Mouse (Mus musculus): ENCODE results near the gene Gsk3b.
"Not testable (repeated sequence)": the region's sequence is repeated elsewhere in the genome, so short reads cannot be mapped to it uniquely, and the experiment has no call there.

Gene Gsk3b

DNA sequence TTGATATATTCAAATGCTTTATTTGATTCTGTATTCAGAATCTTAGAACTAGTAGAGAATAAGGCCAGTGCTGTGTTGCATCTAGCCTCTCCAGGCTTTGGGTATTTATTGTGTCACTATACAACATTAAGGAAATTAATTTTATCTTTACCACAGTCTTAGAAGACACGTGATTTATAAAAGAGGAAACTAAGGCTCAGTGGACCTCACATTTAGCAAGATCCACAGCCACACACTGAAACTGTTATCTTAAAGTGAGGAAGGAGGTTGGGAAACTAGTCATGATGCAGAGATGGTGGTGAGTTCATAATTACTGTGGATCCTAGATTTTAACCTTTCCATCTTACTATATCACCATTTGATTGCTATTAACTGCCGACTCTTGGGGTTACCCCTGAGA is 16.7 kb downstream of the Gsk3b start:
- DNase-seq: no peak

- DNase-seq: no peak
Measured at GRCm38 (mm10) chr16:38106542-38106941, 17.7 kb downstream of the Gsk3b start.

- DNase-seq: no peak
Measured at GRCm38 (mm10) chr16:38110001-38110400, 21.2 kb downstream of the Gsk3b start.

GRCm38 (mm10) chr16:38110575-38110974 is 21.8 kb downstream of the Gsk3b start:
- no peak for DNase-seq

DNA sequence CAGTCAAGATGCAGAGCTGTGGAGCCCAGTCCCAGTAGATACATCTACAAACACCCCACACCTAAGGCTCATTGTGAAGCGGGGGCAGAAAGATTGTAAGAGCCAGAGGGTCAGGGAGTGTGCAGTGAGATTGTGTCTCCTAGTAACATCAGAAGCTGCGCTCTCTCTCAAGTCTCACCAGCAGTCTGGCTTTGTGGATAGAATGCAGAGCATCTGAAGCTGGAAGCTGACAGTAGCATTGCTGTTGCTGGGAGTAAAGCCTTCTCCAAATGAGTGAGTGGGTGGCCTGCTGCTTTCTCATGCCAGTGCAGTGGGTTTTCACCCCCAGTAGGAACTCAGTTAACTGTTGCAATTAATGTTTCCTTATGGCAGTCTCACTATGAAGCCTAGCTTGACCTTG is 25.3 kb downstream of the Gsk3b start:
- no peak for DNase-seq

GRCm38 (mm10) chr16:38117909-38118308 is 29.1 kb downstream of the Gsk3b start:
- DNase-seq: not testable (repeated sequence)

GRCm38 (mm10) chr16:38118723-38119122 is 29.9 kb downstream of the Gsk3b start:
- DNase-seq: no peak

DNA sequence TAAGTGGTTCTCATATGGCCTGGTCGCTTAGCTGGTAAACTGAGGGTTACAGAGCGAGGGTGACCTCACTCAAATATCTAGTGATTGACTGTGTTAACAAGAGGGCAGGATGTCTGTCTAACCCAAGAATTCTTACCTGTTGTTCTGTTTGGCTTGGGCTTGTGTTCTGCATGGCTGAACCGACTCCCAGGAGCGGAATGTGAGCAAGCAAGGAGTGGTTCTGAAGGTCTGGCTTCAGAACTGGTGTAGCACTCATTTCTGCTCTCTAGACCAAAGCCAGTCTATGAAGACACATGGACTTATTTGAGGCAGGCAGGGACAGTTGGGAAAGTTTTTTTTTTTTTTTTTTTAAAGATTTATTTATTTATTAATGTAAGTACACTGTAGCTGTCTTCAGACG is 30.5 kb downstream of the Gsk3b start:
- no peak for DNase-seq

DNA sequence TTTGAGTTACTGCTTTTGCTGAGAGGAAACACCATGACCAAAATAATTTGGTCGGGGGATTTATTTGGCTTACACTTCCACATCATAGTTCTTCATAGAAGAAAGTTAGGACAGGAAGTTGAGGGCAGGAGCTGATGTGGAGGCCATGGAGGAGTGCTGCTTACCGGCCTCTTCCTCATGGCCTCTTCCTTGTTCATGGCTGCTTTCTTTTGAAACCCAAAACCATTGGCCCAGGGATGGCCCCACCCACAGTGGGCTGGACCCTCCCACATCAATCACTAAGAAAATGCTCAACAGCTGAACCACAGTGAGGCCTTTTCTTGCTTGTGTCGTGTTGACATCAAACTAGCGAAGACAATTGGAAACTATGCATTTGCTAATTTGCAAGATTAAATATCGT is 40.4 kb downstream of the Gsk3b start:
- DNase-seq: no peak

DNA sequence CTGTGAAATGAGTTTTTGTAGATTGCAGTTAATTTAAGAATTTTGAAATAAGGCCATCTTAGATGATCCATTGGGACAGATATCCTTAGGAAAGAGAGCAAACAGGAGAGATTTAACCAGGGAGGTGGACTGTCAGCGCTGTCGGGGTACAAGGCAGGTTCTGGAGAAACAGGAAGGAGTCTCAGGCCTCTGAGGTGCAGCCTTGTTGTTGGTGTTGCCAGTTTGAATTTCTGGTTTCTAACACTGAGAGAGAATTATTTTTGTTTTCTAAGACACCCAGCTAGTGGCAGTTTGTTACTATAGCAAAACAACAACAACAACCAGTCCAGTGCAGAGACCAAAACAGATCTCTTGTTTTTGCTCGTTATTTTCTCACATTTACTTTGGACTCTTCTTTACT is 42.2 kb downstream of the Gsk3b start:
- DNase-seq: no peak

GRCm38 (mm10) chr16:38131756-38132155 is 43.0 kb downstream of the Gsk3b start:
- DNase-seq: no peak

GRCm38 (mm10) chr16:38132210-38132609 is 43.4 kb downstream of the Gsk3b start:
- DNase-seq: no peak

- no peak for DNase-seq
Measured at GRCm38 (mm10) chr16:38137296-38137695, 48.5 kb downstream of the Gsk3b start.

GRCm38 (mm10) chr16:38144898-38145297 is 56.1 kb downstream of the Gsk3b start:
- no peak for DNase-seq

DNA sequence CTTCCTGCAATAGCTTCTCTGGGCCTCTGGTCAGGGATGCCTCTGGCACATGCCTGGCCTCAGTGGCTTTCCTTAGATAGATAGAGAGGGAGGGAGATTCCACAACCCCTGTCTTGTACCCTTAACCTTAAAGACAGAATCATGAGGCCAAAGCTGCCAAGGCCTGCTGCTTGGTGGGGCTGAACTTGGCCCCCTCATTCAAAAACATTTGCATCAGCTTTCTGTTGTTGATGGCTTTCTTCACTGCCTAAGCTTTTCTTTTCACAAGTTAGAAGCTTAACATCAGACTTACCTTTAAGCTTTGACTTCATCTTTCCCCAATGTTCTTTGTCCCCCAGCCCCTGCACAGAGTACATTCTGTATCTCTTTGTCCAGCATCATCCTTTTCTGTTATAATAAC is 61.8 kb downstream of the Gsk3b start:
- no peak for DNase-seq

DNA sequence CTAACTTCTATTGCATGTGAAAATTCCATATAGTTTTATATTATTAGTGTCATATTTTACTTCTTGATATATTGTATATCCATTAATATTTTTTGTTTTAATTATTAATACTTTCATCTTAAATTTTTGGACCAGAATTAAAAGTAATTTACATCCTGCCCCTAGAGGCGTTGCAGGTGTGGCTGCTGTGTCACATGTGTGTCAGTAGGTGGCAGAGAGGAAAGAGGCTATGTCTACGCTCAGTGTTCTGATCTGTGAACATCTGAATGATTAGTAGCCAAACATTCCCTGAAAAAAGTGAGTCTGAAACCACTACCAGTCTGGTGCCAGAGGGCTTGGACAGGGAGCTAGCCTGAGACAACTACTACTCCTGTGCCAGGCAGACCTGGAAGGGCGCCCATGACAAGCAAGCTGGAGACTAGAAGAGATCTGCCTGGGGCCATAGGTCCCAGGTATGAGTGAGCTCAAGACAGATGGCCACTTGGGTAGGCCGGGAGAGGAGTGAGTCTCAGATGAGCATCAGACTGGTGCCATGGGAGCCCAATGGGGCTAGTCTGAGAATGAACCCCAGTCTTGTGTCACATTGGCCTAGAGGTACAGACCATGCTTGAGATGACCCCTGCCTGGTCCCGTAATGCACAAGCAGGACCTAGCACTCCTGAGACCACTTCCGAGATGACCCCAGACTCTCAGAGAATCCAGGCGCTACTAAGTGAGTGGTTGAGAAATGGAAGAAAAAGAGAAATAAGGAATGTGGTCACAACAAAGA is 69.2 kb downstream of the Gsk3b start:
- DNase-seq: no peak

- DNase-seq: no peak
Measured at GRCm38 (mm10) chr16:38162019-38162418, 73.2 kb downstream of the Gsk3b start.

DNA sequence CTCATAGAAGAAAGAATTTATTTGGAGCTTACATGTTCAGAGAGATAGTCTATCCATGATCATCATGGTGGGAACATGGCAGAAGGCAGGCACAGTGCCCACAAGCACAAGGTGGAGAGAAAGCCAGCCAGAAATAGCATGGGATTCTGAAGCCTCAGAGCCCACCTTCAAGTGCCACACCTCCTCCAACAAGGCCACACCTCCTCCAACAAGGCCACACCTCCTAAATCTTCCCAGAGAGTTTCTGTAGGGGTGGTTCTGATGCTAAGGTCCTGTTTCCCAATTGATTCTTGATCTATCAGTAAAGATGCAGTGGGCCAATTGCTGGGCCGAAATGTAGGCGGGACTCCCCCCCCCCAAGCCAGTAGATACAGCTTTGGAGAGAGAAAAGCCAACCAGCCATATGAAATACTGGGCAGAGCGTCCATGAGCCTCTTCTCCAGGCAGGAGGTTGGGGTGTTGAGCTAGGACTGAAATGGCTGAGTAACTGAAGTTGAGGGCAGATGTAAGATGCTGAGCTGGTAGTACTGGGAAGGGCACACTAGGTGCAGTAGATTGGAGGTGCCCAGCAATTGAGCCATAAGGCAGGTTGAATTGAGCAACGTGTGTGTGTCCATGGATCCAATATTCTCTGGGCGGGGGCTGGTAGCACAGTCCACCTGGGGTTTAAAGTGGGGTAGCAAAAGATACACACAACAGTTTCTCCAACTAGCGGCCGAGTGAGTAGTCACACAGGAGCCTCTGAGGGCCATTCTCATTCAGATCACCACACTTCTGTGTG is 76.2 kb downstream of the Gsk3b start:
- DNase-seq: no peak

- no peak for DNase-seq
Measured at GRCm38 (mm10) chr16:38168971-38169370, 80.2 kb downstream of the Gsk3b start.

- no peak for DNase-seq
Measured at GRCm38 (mm10) chr16:38179150-38179549, 90.3 kb downstream of the Gsk3b start.

GRCm38 (mm10) chr16:38181421-38181820 is 92.6 kb downstream of the Gsk3b start:
- DNase-seq: no peak

DNA sequence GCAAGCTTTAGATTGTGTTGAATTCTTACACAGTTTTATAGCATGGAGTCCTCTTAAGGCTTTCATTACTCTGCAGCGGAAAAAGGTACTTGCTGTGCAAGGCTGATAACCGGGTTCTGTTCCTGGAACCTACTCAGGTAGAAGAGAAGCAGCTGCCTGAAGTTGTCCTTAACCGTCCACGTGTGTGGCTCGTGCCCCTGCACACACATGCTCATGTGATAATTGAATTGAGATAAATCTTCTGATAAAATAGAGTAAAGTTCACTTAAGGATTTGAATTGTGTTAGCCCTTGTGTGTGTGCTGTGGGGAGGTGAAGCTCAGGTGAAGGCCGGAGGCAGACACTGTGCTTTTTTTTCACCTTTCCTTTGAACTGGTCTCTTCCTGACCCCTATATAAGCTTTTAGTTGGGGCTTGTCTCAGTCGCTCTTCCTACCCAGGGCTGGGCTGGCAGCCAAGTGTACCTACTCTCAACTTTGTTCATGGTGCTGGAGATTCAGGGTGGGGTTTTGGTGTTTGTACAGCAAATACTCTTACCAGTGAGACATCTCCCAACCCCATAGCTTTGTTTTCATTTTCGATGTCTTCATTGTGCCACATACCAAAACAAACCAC is 96.0 kb downstream of the Gsk3b start:
- no peak for DNase-seq

- no peak for DNase-seq
Measured at GRCm38 (mm10) chr16:38189952-38190351, 101.2 kb downstream of the Gsk3b start.

DNA sequence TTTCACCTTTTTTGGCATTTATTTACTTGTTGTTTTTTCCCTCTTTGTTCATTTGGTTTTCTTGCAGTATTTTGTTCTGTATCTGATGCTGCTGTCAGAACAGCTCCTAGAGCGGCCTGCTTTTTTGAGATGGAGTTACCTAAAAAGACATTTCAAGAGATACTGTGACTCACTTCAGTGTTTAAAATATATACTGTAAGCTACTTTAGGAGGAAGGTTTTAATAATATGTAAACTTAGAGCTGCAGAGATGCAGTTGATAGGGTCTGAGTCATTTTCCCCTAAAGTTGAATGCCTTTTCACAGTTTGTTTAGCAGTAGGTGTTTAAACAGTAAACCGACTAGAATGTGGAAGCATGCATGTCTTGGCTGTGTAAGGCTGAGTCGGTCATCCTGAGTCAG is 101.7 kb downstream of the Gsk3b start:
- DNase-seq: no peak
